Mouse (Mus musculus): ENCODE results near the gene Capn5. TPM values are rescaled to one million over a fixed set of nuclear protein-coding genes. Genes with fewer than 3 reads are reported as not detected.

The Capn5 gene
- 17.5 and 18.7 TPM in 2 replicates for polyA plus RNA-seq (2015; fragmentation: Nextera tagmentation; extraction: Ambion mirVana)

GRCm38 (mm10) chr7:98177929-98178559 is at the start of gene Capn5:
Capn5 (minus strand) TSS chr7:98178274.
- Histone ChIP-seq H3K4me3 (replicated peaks; ENCODE audit: low read length) (peak within 1 kb of the TSS; percentile 60), H3K9me3 (ENCODE audit: control insufficient read depth, low read length) (no peaks in the 10 kb centered on the region), H3K36me3 (ENCODE audit: control insufficient read depth, insufficient read depth) (no peaks in the 10 kb centered on the region), H3K4me2 (ENCODE audit: low read length) (peak within 1 kb of the TSS; percentile 75), H3K27ac (ENCODE audit: low read length) (0 out of 2 replicates have a peak within 1 kb of the TSS, but pooled peaks have one; percentile 32), H3K27me3 (replicated peaks; ENCODE audit: control insufficient read depth, insufficient read depth, low read length) (peaks cover 5% of the 10 kb centered on the region; the same call in 1 of the 2 replicates), H3K4me1 (replicated peaks; ENCODE audit: control insufficient read depth, insufficient read depth, low read length) (peaks cover 17% of the 10 kb centered on the region), H3K9ac (replicated peaks; ENCODE audit: low read depth, low read length) (peak within 1 kb of the TSS; percentile 83)
- ATAC-seq: peak; percentile 83
- WGBS: 2% methylated on average over 44 of the region's 44 CpGs

DNA sequence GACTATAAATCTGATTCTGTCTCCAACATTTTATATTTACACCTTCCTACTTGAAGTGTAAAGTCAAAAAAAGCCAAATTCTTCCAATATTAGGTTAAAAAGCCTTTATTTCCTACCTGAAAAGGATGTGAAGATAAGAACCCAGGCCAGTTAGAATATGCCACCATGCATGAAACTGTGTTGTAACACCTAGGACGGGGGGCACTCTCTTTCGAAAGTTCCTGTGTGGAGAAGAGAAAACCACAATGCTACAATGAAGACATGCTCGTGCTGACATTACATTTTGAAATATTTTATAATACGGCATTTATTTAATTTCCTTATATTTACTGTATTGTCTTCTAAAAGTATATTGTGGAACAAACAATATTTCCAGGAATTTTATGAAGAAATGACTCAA is 45.7 kb upstream of the Capn5 start:
- no peak overlapping the region for H3K27ac ChIP-seq (ENCODE audit: low read length)
- H3K4me1 ChIP-seq (replicated peaks; ENCODE audit: control insufficient read depth, insufficient read depth, low read length): no peaks in the 10 kb centered on the region
- H3K27me3 ChIP-seq (replicated peaks; ENCODE audit: control insufficient read depth, insufficient read depth, low read length): no peaks in the 10 kb centered on the region
- WGBS: 94% methylated on average over 4 of the region's 4 CpGs
- H3K9ac ChIP-seq (replicated peaks; ENCODE audit: low read depth, low read length): no peak overlapping the region
- no peak overlapping the region for H3K4me2 ChIP-seq (ENCODE audit: low read length)
- no peaks in the 10 kb centered on the region for H3K9me3 ChIP-seq (ENCODE audit: control insufficient read depth, low read length)
- H3K4me3 ChIP-seq (replicated peaks; ENCODE audit: low read length): no peak overlapping the region
- no peaks in the 10 kb centered on the region for H3K36me3 ChIP-seq (ENCODE audit: control insufficient read depth, insufficient read depth)
- ATAC-seq: no peak

DNA sequence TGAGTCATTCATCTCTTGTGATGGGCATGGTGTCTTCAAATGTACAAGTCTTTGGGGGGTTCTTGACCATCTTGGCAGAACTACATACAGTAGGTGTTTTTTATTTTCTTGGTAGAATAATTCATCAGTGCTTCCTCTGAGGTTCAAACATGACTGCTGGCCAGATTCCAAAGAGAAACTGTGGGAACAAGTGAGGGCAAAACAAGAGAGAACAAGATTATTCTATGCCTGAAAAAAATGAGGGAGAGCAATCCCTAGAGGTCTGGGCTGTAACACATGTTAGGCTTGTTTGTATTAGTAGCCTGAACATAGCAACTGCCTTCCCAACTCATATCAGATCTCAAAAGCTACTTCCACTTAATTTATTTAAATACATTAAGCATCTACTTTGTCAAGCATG is 38.6 kb upstream of the Capn5 start:
- no peak overlapping the region for H3K27ac ChIP-seq (ENCODE audit: low read length)
- H3K4me2 ChIP-seq (ENCODE audit: low read length): no peak overlapping the region
- no peaks in the 10 kb centered on the region for H3K9me3 ChIP-seq (ENCODE audit: control insufficient read depth, low read length)
- H3K27me3 ChIP-seq (replicated peaks; ENCODE audit: control insufficient read depth, insufficient read depth, low read length): no peaks in the 10 kb centered on the region
- no peak overlapping the region for H3K4me3 ChIP-seq (replicated peaks; ENCODE audit: low read length)
- no peak overlapping the region for H3K9ac ChIP-seq (replicated peaks; ENCODE audit: low read depth, low read length)
- H3K36me3 ChIP-seq (ENCODE audit: control insufficient read depth, insufficient read depth): no peaks in the 10 kb centered on the region
- H3K4me1 ChIP-seq (replicated peaks; ENCODE audit: control insufficient read depth, insufficient read depth, low read length): no peaks in the 10 kb centered on the region
- 0 out of 2 replicates have a peak, but pooled peaks have one; percentile 43 for ATAC-seq

- Histone ChIP-seq H3K4me2 (ENCODE audit: low read length) (no peak overlapping the region), H3K27me3 (replicated peaks; ENCODE audit: control insufficient read depth, insufficient read depth, low read length) (no peaks in the 10 kb centered on the region), H3K4me3 (replicated peaks; ENCODE audit: low read length) (no peak overlapping the region), H3K9me3 (ENCODE audit: control insufficient read depth, low read length) (no peaks in the 10 kb centered on the region), H3K9ac (replicated peaks; ENCODE audit: low read depth, low read length) (no peak overlapping the region), H3K4me1 (replicated peaks; ENCODE audit: control insufficient read depth, insufficient read depth, low read length) (no peaks in the 10 kb centered on the region), H3K36me3 (ENCODE audit: control insufficient read depth, insufficient read depth) (no peaks in the 10 kb centered on the region), H3K27ac (ENCODE audit: low read length) (no peak overlapping the region)
- WGBS: 80% methylated on average over 4 of the region's 4 CpGs
- no peak for ATAC-seq
These were observed 24.9 kb upstream of the Capn5 start for GRCm38 (mm10) chr7:98202946-98203345.

- ATAC-seq: no peak
- no peak overlapping the region for H3K4me2 ChIP-seq (ENCODE audit: low read length)
- no peak overlapping the region for H3K4me3 ChIP-seq (replicated peaks; ENCODE audit: low read length)
- H3K36me3 ChIP-seq (ENCODE audit: control insufficient read depth, insufficient read depth): no peaks in the 10 kb centered on the region
- 82% methylated on average over 5 of the region's 5 CpGs for WGBS
- no peaks in the 10 kb centered on the region for H3K9me3 ChIP-seq (ENCODE audit: control insufficient read depth, low read length)
- no peak overlapping the region for H3K27ac ChIP-seq (ENCODE audit: low read length)
- no peak overlapping the region for H3K9ac ChIP-seq (replicated peaks; ENCODE audit: low read depth, low read length)
- H3K4me1 ChIP-seq (replicated peaks; ENCODE audit: control insufficient read depth, insufficient read depth, low read length): no peaks in the 10 kb centered on the region
- H3K27me3 ChIP-seq (replicated peaks; ENCODE audit: control insufficient read depth, insufficient read depth, low read length): peaks cover 2% of the 10 kb centered on the region; the same call in 1 of the 2 replicates
These were observed 23.5 kb upstream of the Capn5 start for GRCm38 (mm10) chr7:98201493-98202028.

GRCm38 (mm10) chr7:98200396-98200795 is 22.3 kb upstream of the Capn5 start:
- Histone ChIP-seq H3K4me1 (replicated peaks; ENCODE audit: control insufficient read depth, insufficient read depth, low read length) (no peaks in the 10 kb centered on the region), H3K27ac (ENCODE audit: low read length) (no peak overlapping the region), H3K9ac (replicated peaks; ENCODE audit: low read depth, low read length) (no peak overlapping the region), H3K4me2 (ENCODE audit: low read length) (no peak overlapping the region), H3K27me3 (replicated peaks; ENCODE audit: control insufficient read depth, insufficient read depth, low read length) (peaks cover 12% of the 10 kb centered on the region), H3K4me3 (replicated peaks; ENCODE audit: low read length) (no peak overlapping the region), H3K9me3 (ENCODE audit: control insufficient read depth, low read length) (no peaks in the 10 kb centered on the region), H3K36me3 (ENCODE audit: control insufficient read depth, insufficient read depth) (no peaks in the 10 kb centered on the region)
- no peak for ATAC-seq
- WGBS: 95% methylated on average over 3 of the region's 3 CpGs

GRCm38 (mm10) chr7:98199381-98199780 is 21.3 kb upstream of the Capn5 start, which contains the start of gene B3gnt6:
B3gnt6 (minus strand) TSS chr7:98199481.
- no peak for ATAC-seq
- no peak within 1 kb of the TSS for H3K4me3 ChIP-seq (replicated peaks; ENCODE audit: low read length)
- no peak within 1 kb of the TSS for H3K4me2 ChIP-seq (ENCODE audit: low read length)
- no peaks in the 10 kb centered on the region for H3K36me3 ChIP-seq (ENCODE audit: control insufficient read depth, insufficient read depth)
- H3K27ac ChIP-seq (ENCODE audit: low read length): no peak within 1 kb of the TSS
- 87% methylated on average over 4 of the region's 4 CpGs for WGBS
- no peaks in the 10 kb centered on the region for H3K9me3 ChIP-seq (ENCODE audit: control insufficient read depth, low read length)
- H3K9ac ChIP-seq (replicated peaks; ENCODE audit: low read depth, low read length): no peak within 1 kb of the TSS
- peaks cover 18% of the 10 kb centered on the region for H3K27me3 ChIP-seq (replicated peaks; ENCODE audit: control insufficient read depth, insufficient read depth, low read length)
- H3K4me1 ChIP-seq (replicated peaks; ENCODE audit: control insufficient read depth, insufficient read depth, low read length): peaks cover under 1% of the 10 kb centered on the region

DNA sequence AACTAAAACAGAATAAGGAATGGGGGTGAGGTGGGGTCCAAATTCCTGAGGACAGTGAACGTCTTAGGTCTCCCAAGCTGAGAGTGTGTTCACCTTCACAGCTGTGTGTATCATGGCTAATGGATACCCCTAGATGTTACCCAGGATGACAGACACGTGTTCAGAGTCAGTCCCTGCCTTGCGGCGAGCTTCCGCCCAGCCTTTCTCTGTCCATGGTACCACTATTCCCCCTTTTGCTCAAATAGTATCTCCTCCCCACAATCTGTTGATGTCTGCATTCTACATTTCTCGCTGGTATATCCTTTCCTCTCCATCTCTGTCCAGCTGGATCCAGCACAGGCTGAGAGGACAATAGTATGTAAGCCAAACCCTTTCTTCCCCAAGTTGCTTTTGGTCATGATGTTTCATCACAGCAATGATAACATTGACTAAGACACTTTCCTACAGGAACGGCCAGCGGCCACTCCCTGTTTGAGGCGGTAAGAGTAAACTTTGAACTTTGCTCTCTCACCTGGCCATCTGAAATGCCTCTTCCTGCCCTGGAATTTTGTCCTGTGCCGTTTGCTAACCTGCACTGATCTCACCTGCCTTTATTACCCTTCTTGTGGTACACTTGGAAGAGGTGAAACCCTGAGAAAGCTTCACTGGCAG is 17.2 kb upstream of the Capn5 start:
- ATAC-seq: no peak
- Histone ChIP-seq H3K9me3 (ENCODE audit: control insufficient read depth, low read length) (no peaks in the 10 kb centered on the region), H3K9ac (replicated peaks; ENCODE audit: low read depth, low read length) (no peak overlapping the region), H3K4me3 (replicated peaks; ENCODE audit: low read length) (no peak overlapping the region), H3K27me3 (replicated peaks; ENCODE audit: control insufficient read depth, insufficient read depth, low read length) (peaks cover 39% of the 10 kb centered on the region), H3K4me2 (ENCODE audit: low read length) (no peak overlapping the region), H3K4me1 (replicated peaks; ENCODE audit: control insufficient read depth, insufficient read depth, low read length) (peaks cover 11% of the 10 kb centered on the region), H3K27ac (ENCODE audit: low read length) (no peak overlapping the region), H3K36me3 (ENCODE audit: control insufficient read depth, insufficient read depth) (no peaks in the 10 kb centered on the region)
- WGBS: 55% methylated on average over 10 of the region's 10 CpGs

- no peak overlapping the region for H3K27ac ChIP-seq (ENCODE audit: low read length)
- peak overlapping the region; percentile 96 for H3K4me2 ChIP-seq (ENCODE audit: low read length)
- 1% methylated on average over 61 of the region's 61 CpGs for WGBS
- peak; percentile 65 for ATAC-seq
- peak overlapping the region; percentile 52 for H3K4me3 ChIP-seq (replicated peaks; ENCODE audit: low read length)
- H3K27me3 ChIP-seq (replicated peaks; ENCODE audit: control insufficient read depth, insufficient read depth, low read length): peaks cover 42% of the 10 kb centered on the region
- H3K36me3 ChIP-seq (ENCODE audit: control insufficient read depth, insufficient read depth): no peaks in the 10 kb centered on the region
- peak overlapping the region; percentile 54 for H3K9ac ChIP-seq (replicated peaks; ENCODE audit: low read depth, low read length)
- peaks cover 11% of the 10 kb centered on the region for H3K4me1 ChIP-seq (replicated peaks; ENCODE audit: control insufficient read depth, insufficient read depth, low read length)
- H3K9me3 ChIP-seq (ENCODE audit: control insufficient read depth, low read length): no peaks in the 10 kb centered on the region
These were observed 16.1 kb upstream of the Capn5 start for GRCm38 (mm10) chr7:98194026-98194792.

Measured in forebrain, embryonic 16.5 days (tissue).